Mouse (Mus musculus) limb, embryonic 11.5 days (tissue): ENCODE data around the gene Usp46. TPM values are rescaled to one million over a fixed set of nuclear protein-coding genes. Genes with fewer than 3 reads are reported as not detected.

ENCODE experiments used
- ATAC-seq: fragments of 200-750 bp; cut with Nextera tagmentation; 2 replicates; pipeline ENCODE4 v1.8.0; 2017; ENCODE audit warnings: low read depth; ENCODE audit not compliant: insufficient number of reproducible peaks, low FRiP score, low TSS enrichment
- DNase-seq: peaks from one replicate; pipeline ENCODE4 v3.0.0-alpha.2; 2015; ENCODE audit warnings: low spot score
- H3K27ac ChIP-seq: fragments of 300-500 bp; sonication (generic); replicated peaks from 2 replicates; pipeline ENCODE4 v1.5.1; 2014; ENCODE audit warnings: low read depth, mild to moderate bottlenecking, low read length
- H3K27me3 ChIP-seq: fragments of 300-500 bp; sonication (generic); 2 replicates; pipeline ENCODE4 v1.6.1; 2014; ENCODE audit warnings: mild to moderate bottlenecking, low read length, mixed read lengths; ENCODE audit not compliant: control insufficient read depth, insufficient read depth
- H3K36me3 ChIP-seq: fragments of 300-500 bp; sonication (generic); 2 replicates; pipeline ENCODE4 v1.6.1; 2014; ENCODE audit warnings: mild to moderate bottlenecking, low read length, moderate library complexity, mixed read lengths; ENCODE audit not compliant: control insufficient read depth, insufficient read depth
- H3K4me1 ChIP-seq: fragments of 300-500 bp; sonication (generic); 2 replicates; pipeline ENCODE4 v1.6.1; 2014; ENCODE audit warnings: low read length, mixed read lengths; ENCODE audit not compliant: control insufficient read depth, insufficient read depth
- H3K4me2 ChIP-seq: fragments of 300-500 bp; sonication (generic); 2 replicates; pipeline ENCODE4 v1.6.1; 2014; ENCODE audit warnings: low read depth, mild to moderate bottlenecking, moderate library complexity; ENCODE audit not compliant: severe bottlenecking
- H3K4me3 ChIP-seq: fragments of 300-500 bp; sonication (generic); 2 replicates; pipeline ENCODE4 v1.5.1; 2014; ENCODE audit warnings: low read depth, low read length
- H3K9ac ChIP-seq: fragments of 300-500 bp; sonication (generic); 2 replicates; pipeline ENCODE4 v1.6.1; 2014; ENCODE audit warnings: mild to moderate bottlenecking, low read length
- H3K9me3 ChIP-seq: fragments of 300-500 bp; sonication (generic); 2 replicates; pipeline ENCODE4 v1.6.1; 2016; ENCODE audit warnings: low read length; ENCODE audit not compliant: control insufficient read depth
- WGBS: fragments of 180-500 bp; shearing (Covaris S2); extraction: QIAGEN DNeasy Blood & Tissue Kit; methylation state at CpG from one replicate; pipeline ENCODE4 v1.1.7; 2014; 5-methylcytosine and 5-hydroxymethylcytosine counted together
- polyA plus RNA-seq: library from polyadenylated mRNA; unstranded; fragments of >200 nt; fragmentation: Nextera tagmentation; extraction: Ambion mirVana; gene quantifications from 2 replicates; pipeline ENCODE4 v1.2.1, GENCODE M21; 2014

The Usp46 gene
- polyA plus RNA-seq, 1 experiment from 2014 or later = 48.8 TPM

GRCm38 (mm10) chr5:73950809-73951648 lies 117.2 kb downstream of the Usp46 start:
- Histone ChIP-seq H3K36me3 (no peaks in the 10 kb centered on the region), H3K9me3 (no peaks in the 10 kb centered on the region), H3K4me2 (no peak overlapping the region), H3K4me1 (peaks cover 3% of the 10 kb centered on the region), H3K27ac (no peak overlapping the region), H3K27me3 (no peaks in the 10 kb centered on the region), H3K4me3 (no peak overlapping the region), H3K9ac (no peak overlapping the region)
- 51% methylated on average over 16 of the region's 16 CpGs for WGBS
- DNase-seq = peak; percentile 33
- no peak for ATAC-seq

Other genes starting within 250 kb of the Usp46 start
- 112 and 118 TPM in 2 replicates for gene Rasl11b, start 126.9 kb upstream of the Usp46 start, polyA plus RNA-seq